Mouse (Mus musculus) layer of hippocampus, postnatal 10 days (tissue): ENCODE measurements at regions not wholly inside any gene's neighbourhood (a gene's known extent, or its start where the extent isn't known, plus 50 kb on each side); places are given as distances from the start of the nearest gene placed in this dataset.

ENCODE experiments used
- DNase-seq, 2 experiments: peaks; one replicate each; pipeline ENCODE4 v3.0.0; 2021; ENCODE audit warnings: low spot score in 2 of 2

GRCm38 (mm10) chr6:41126855-41127254, 91.5 kb upstream of the 2210010C04Rik start:
- DNase-seq = no peak

GRCm38 (mm10) chr6:41121641-41122040, 86.3 kb upstream of the 2210010C04Rik start:
- DNase-seq = no peak

DNA sequence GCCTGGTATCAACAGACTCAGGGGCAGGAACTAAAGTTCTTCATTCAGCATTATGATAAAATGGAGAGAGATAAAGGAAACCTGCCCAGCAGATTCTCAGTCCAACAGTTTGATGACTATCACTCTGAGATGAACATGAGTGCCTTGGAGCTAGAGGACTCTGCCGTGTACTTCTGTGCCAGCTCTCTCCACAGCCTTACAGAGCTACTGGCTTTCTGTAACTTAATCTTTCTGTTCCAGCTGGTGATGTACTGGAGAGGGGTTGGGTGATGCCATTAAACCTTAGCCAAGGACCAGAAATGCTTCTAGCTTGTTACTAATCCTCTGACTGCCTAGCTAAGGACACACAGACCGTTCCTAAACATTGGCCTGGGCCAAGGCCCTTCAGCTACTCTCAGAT, 83.9 kb upstream of the 2210010C04Rik start:
- no peak for DNase-seq

DNA sequence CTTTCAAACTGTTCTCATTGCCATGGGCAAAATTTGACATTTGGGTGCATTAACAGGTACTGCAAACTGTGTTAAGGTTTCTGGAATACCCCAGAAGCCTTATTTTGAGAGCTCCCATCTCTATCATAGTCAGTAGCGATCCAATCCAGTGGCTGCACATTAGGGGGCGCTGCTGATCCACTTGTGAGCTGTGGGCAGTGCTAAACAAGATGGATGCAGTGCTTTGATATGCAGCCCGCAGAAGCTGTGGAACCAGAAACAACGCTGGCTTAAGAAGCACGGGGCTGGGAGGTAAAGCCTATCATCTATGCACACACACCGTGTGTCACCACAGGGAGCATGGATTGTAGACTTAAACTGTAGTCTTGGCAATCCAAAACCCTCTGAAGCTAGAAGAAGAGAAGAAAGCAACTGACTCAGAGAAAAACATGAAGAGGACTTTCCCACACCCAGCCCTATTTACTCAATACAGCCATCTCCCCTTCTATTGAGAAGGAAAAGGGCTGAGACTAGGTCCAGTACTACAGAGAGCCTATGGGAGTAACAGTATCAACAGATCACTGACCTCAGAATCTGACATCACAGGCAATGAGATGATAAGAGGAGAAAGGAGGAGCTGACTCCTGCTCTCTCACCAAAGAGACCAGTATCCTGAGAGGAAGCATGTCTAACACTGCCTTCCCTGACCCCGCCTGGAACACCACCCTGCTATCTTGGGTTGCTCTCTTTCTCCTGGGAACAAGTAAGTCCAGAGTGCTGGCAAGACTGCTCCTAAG, 83.1 kb upstream of the 2210010C04Rik start:
- peak; percentile 73 to 74 for DNase-seq

- DNase-seq = no peak
Observed at GRCm38 (mm10) chr6:41113943-41114342, 78.6 kb upstream of the 2210010C04Rik start.

GRCm38 (mm10) chr6:41112861-41113610, 77.7 kb upstream of the 2210010C04Rik start:
- peak; percentile 64 to 72 for DNase-seq

GRCm38 (mm10) chr6:41111829-41112228, 76.5 kb upstream of the 2210010C04Rik start:
- DNase-seq = no peak

- no peak for DNase-seq
Observed at GRCm38 (mm10) chr6:41108897-41109296, 73.6 kb upstream of the 2210010C04Rik start.

GRCm38 (mm10) chr6:41103689-41104400, 68.5 kb upstream of the 2210010C04Rik start:
- DNase-seq = no peak

- DNase-seq = no peak
Observed at GRCm38 (mm10) chr6:41101997-41102396, 66.7 kb upstream of the 2210010C04Rik start.

DNA sequence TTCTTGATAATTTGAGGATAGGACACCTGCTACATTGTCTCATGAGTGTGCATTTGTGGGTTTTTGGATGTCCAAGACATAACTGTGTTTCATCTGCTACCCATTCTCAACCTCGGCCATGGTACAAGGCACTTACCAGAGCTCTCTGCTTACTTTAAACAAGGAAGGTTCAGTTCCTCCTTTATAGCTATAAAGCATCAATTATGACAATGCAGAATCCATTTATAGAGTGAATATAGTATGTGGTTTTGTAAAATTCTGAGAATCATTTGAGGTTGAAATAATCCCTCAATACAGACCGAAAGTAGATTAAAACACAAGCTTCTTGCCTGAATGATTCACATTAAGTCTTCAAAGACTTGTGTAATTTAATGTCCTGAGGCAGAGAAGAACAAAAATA, 64.9 kb upstream of the 2210010C04Rik start:
- DNase-seq = no peak

DNA sequence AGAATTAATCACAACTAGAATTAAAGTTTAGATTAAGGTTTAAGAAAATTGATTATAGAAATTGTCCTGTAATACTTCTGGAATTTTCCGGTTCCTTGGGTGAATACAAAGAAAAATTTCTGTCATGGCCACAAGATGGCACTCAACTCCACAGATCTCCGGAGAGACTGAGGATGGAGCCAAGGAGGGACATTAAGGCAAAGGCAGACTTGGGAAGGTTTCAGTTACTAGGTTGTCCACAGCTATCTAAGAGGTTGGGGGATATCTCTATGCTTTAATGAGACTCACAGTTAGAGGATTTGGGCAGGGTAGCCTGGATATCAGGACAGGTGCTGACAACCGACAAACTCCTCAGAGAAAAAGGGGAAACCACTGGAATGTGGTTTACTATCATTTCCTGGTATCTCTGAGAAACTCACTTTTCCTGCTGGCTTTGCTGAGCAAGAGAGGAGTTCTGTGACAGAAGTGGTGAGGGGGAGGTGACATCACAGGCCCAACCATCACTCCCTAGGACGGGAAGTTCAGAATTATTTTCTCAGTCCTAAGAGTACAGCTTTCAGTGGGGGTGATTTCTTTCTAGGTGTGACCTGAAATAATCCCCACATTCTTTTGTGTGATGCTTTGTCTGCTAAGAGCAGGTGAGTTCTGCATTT, 56.0 kb upstream of the 2210010C04Rik start:
- DNase-seq = no peak
